Mouse (Mus musculus) left cerebral cortex, adult 2 months (tissue): ENCODE results near the gene Ccdc171. TPM values are rescaled to one million over a fixed set of nuclear protein-coding genes. Genes with fewer than 3 reads are reported as not detected.
"Not testable (repeated sequence)": the region's sequence is repeated elsewhere in the genome, so short reads cannot be mapped to it uniquely, and the experiment has no call there.

Experiments used
- DNase-seq, 2 experiments: peaks; one replicate each; pipeline ENCODE4 v3.0.0; 2021 to 2022; ENCODE audit warnings: low spot score in 2 of 2, mixed read lengths in 1 of 2; ENCODE audit errors: extremely low spot score in 1 of 2
- H3K27ac ChIP-seq: fragments of 200-600 bp; 2 replicates; pipeline ENCODE4 v1.8.1; 2022
- H3K4me3 ChIP-seq: fragments of 200-600 bp; 2 replicates; pipeline ENCODE4 v1.8.1; 2022
- CTCF ChIP-seq: fragments of 200-600 bp; IDR thresholded peaks from 2 replicates; pipeline ENCODE4 v1.8.1; 2022; ENCODE audit warnings: antibody characterized with exemption, mild to moderate bottlenecking, moderate library complexity
- intact Hi-C: fragments of 180-260 bp; cut with DNase I; formaldehyde crosslinking; loops from one replicate; pipeline ENCODE4 v1.15.1; 2025
- total RNA-seq, 2 experiments: library from RNA; stranded (reverse); gene quantifications; 2 replicates each; pipeline ENCODE4 v1.2.3; 2021

Gene Ccdc171
- total RNA-seq, 2 experiments from 2014 or later = 3.6 to 4.8 TPM

- intact Hi-C loops = no loop called here
- no peak for DNase-seq
- no peak overlapping the region for H3K4me3 ChIP-seq
- TF ChIP-seq CTCF = peak; percentile 63
- no peak overlapping the region for H3K27ac ChIP-seq
Observed at GRCm38 (mm10) chr4:83580157-83580556, 54.8 kb downstream of the Ccdc171 start.

- intact Hi-C loops = no loop called here
- Histone ChIP-seq H3K27ac (no peak overlapping the region), H3K4me3 (no peak overlapping the region)
- no peak for DNase-seq
- no peak; the same call in 1 of the 2 replicates for TF ChIP-seq CTCF
Observed at GRCm38 (mm10) chr4:83587563-83587962, 62.2 kb downstream of the Ccdc171 start.

GRCm38 (mm10) chr4:83596486-83596885, 71.1 kb downstream of the Ccdc171 start:
- no peak overlapping the region for H3K4me3 ChIP-seq
- no peak overlapping the region for H3K27ac ChIP-seq
- no peak for DNase-seq
- peak; percentile 57 for TF ChIP-seq CTCF
- intact Hi-C loops = no loop called here

GRCm38 (mm10) chr4:83611111-83611510, 85.8 kb downstream of the Ccdc171 start:
- Histone ChIP-seq H3K4me3 (no peak overlapping the region), H3K27ac (no peak overlapping the region)
- intact Hi-C loops = no loop called here
- DNase-seq = no peak
- TF ChIP-seq CTCF = no peak

- DNase-seq, H3K4me3 ChIP-seq, H3K27ac ChIP-seq, intact Hi-C loops: not testable (repeated sequence)
Observed at GRCm38 (mm10) chr4:83623021-83623711, 97.8 kb downstream of the Ccdc171 start.

GRCm38 (mm10) chr4:83623732-83624131, 98.4 kb downstream of the Ccdc171 start:
- DNase-seq = no peak
- Histone ChIP-seq H3K27ac (no peak overlapping the region), H3K4me3 (no peak overlapping the region)
- no peak for TF ChIP-seq CTCF
- intact Hi-C loops = no loop called here

- Histone ChIP-seq H3K4me3 (no peak overlapping the region), H3K27ac (no peak overlapping the region)
- intact Hi-C loops = no loop called here
- TF ChIP-seq CTCF = no peak
- no peak for DNase-seq
Observed at GRCm38 (mm10) chr4:83651453-83651852, 126.1 kb downstream of the Ccdc171 start.

GRCm38 (mm10) chr4:83655396-83655795, 130.1 kb downstream of the Ccdc171 start:
- intact Hi-C loops = no loop called here
- DNase-seq = no peak
- no peak for TF ChIP-seq CTCF
- no peak overlapping the region for H3K4me3 ChIP-seq
- H3K27ac ChIP-seq = no peak overlapping the region

- no peak overlapping the region for H3K4me3 ChIP-seq
- no peak for DNase-seq
- no peak overlapping the region for H3K27ac ChIP-seq
- intact Hi-C loops = no loop called here
- no peak for TF ChIP-seq CTCF
Observed at GRCm38 (mm10) chr4:83656571-83656970, 131.2 kb downstream of the Ccdc171 start.

- intact Hi-C loops = no loop called here
- DNase-seq = no peak
- Histone ChIP-seq H3K4me3 (no peak overlapping the region), H3K27ac (no peak overlapping the region)
- TF ChIP-seq CTCF = no peak
Observed at GRCm38 (mm10) chr4:83657021-83657420, 131.7 kb downstream of the Ccdc171 start.

- Histone ChIP-seq H3K4me3 (no peak overlapping the region), H3K27ac (no peak overlapping the region)
- intact Hi-C loops = no loop called here
- DNase-seq = no peak
- TF ChIP-seq CTCF = no peak
Observed at GRCm38 (mm10) chr4:83658415-83658814, 133.1 kb downstream of the Ccdc171 start.

- intact Hi-C loops = no loop called here
- no peak overlapping the region for H3K27ac ChIP-seq
- no peak overlapping the region for H3K4me3 ChIP-seq
- no peak for DNase-seq
- TF ChIP-seq CTCF = no peak
Observed at GRCm38 (mm10) chr4:83659411-83659810, 134.1 kb downstream of the Ccdc171 start.
